Mouse (Mus musculus): ENCODE results near the gene Unc79. TPM values are rescaled to one million over a fixed set of nuclear protein-coding genes. Genes with fewer than 3 reads are reported as not detected.

Unc79 gene
- total and polyA plus RNA-seq, 3 experiments: 0.33 TPM; not detected in 2

DNA sequence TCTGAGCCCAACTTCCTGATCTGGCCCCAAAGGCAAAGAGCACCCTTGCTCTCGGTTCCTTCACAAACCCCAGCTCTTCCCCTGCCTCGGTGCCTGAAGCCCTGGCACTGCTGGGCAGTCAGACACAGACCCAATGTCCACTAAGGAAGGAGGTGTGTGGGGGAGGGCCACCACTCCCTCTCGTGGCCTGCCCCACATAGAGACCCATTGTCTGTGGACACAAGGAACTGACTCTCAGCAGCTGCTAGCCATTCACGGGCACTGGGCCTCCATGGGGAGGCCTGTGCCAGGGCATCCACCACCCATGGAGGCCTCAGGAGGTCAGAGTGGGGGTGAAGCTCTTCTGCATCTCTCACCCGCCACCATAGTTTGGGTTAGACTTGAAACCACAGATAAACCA, 262.4 kb downstream of the Unc79 start:
- Histone ChIP-seq H3K9me3 (replicated peaks) (peaks cover 95% of the 10 kb centered on the region), H3K36me3 (replicated peaks) (no peaks in the 10 kb centered on the region), H3K27me3 (ENCODE audit: insufficient read depth, low read length) (no peaks in the 10 kb centered on the region), H3K4me3 (ENCODE audit: low read depth, low read length) (no peak overlapping the region), H3K4me1 (ENCODE audit: insufficient read depth, low read depth, low read length) (no peaks in the 10 kb centered on the region)
- no peak for TF ChIP-seq GATA2 (IDR thresholded peaks at IDR 0.05; ENCODE audit: borderline replicate concordance, low read depth, low read length)
- no peak for TF ChIP-seq CTCF (IDR thresholded peaks at IDR 0.05; ENCODE audit: low read depth, low read length)
- no peak for TF ChIP-seq GATA1 (IDR thresholded peaks at IDR 0.05; ENCODE audit: borderline replicate concordance, low read length)
- no peak for TF ChIP-seq POLR2AphosphoS5 (IDR thresholded peaks at IDR 0.05; ENCODE audit: insufficient replicate concordance, low read depth, low read length)
- TF ChIP-seq TAL1 (conservative IDR thresholded peaks at IDR 0.05; ENCODE audit: low read depth, low read length): no peak
- ATAC-seq (ENCODE audit: extremely low read depth, insufficient number of reproducible peaks, low FRiP score, poor library complexity, severe bottlenecking) (no peak), DNase-seq (ENCODE audit: low spot score) (no peak)

DNA sequence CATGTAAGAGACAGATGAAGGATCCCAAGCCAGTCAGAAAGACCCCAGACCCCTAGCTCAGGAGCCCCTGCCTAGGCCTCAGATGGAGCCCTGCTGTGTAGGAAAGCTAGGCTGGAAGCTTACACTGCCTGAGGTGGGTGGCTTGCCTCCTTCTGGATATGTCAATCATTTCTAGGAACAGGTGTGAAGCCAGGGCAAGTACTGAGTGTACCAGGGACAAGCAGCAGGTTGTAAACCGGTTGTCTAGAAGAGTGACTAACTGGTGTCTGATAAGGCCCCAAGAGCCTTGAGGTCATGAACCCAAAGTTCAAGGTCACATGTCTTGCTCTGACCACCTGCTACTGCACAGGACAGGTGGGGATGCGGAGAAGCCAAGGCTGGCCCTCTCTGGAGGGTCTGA, 264.9 kb downstream of the Unc79 start:
- TF ChIP-seq POLR2AphosphoS5 (IDR thresholded peaks at IDR 0.05; ENCODE audit: insufficient replicate concordance, low read depth, low read length) (no peak), GATA1 (IDR thresholded peaks at IDR 0.05; ENCODE audit: borderline replicate concordance, low read length) (no peak), CTCF (IDR thresholded peaks at IDR 0.05; ENCODE audit: low read depth, low read length) (no peak), GATA2 (IDR thresholded peaks at IDR 0.05; ENCODE audit: borderline replicate concordance, low read depth, low read length) (no peak), TAL1 (conservative IDR thresholded peaks at IDR 0.05; ENCODE audit: low read depth, low read length) (no peak)
- no peak overlapping the region for H3K4me3 ChIP-seq (ENCODE audit: low read depth, low read length)
- ATAC-seq (ENCODE audit: extremely low read depth, insufficient number of reproducible peaks, low FRiP score, poor library complexity, severe bottlenecking): no peak

DNA sequence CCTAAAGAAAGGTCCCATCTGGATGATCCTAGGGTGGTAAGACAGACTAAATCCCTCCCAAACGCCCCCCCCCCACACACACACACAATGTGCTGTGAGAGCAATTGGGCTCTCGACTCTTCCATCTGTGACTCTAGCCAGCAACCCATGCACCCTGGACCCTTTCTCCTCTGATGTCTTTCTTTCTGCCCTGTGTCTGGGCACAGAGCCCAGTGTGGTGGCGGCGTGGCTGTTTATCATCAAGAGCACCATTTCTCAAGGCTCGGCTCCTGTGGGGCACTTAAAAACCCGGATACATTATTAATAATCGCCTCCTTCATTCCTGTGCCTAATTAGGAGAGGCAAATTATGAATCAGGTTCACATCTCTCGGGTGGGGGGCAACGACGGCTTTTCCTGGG, 265.6 kb downstream of the Unc79 start:
- TF ChIP-seq GATA1 (IDR thresholded peaks at IDR 0.05; ENCODE audit: borderline replicate concordance, low read length): no peak
- no peak for TF ChIP-seq CTCF (IDR thresholded peaks at IDR 0.05; ENCODE audit: low read depth, low read length)
- no peak for TF ChIP-seq GATA2 (IDR thresholded peaks at IDR 0.05; ENCODE audit: borderline replicate concordance, low read depth, low read length)
- no peak for TF ChIP-seq TAL1 (conservative IDR thresholded peaks at IDR 0.05; ENCODE audit: low read depth, low read length)
- no peak for TF ChIP-seq POLR2AphosphoS5 (IDR thresholded peaks at IDR 0.05; ENCODE audit: insufficient replicate concordance, low read depth, low read length)
- no peaks in the 10 kb centered on the region for H3K27me3 ChIP-seq (ENCODE audit: insufficient read depth, low read length)
- H3K4me3 ChIP-seq (ENCODE audit: low read depth, low read length): no peak overlapping the region
- H3K4me1 ChIP-seq (ENCODE audit: insufficient read depth, low read depth, low read length): no peaks in the 10 kb centered on the region
- DNase-seq (ENCODE audit: low spot score): no peak
- ATAC-seq (ENCODE audit: extremely low read depth, insufficient number of reproducible peaks, low FRiP score, poor library complexity, severe bottlenecking): no peak
- no peaks in the 10 kb centered on the region for H3K36me3 ChIP-seq (replicated peaks)
- peaks cover 94% of the 10 kb centered on the region for H3K9me3 ChIP-seq (replicated peaks)

More for the DNA sequence above, 264.9 kb downstream of the Unc79 start:
- Histone ChIP-seq H3K4me1 (ENCODE audit: insufficient read depth, low read depth, low read length) (no peaks in the 10 kb centered on the region), H3K36me3 (replicated peaks) (no peaks in the 10 kb centered on the region), H3K27me3 (ENCODE audit: insufficient read depth, low read length) (no peaks in the 10 kb centered on the region), H3K9me3 (replicated peaks) (peaks cover 94% of the 10 kb centered on the region)
- DNase-seq (ENCODE audit: low spot score): no peak

DNA sequence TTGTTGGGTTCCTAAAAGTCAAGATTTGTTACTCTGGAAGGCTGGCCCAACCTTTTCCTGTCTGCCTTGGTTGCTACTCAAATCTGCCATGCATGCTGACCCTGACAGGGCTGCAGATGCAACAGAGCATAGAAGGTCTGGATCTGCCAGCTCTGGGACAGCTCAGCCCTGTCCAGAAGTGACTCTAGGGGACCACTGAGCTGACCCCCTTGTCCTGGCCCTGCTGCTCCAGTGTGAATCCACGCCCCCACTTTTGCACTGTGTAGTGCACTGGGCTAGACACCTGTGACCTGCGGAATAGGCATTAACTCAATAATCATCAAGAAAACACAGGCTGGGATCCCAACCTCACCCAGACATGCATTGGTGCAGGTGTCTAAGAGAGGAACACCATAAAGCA, 266.1 kb downstream of the Unc79 start:
- no peak overlapping the region for H3K4me3 ChIP-seq (ENCODE audit: low read depth, low read length)
- DNase-seq (ENCODE audit: low spot score): no peak
- TF ChIP-seq POLR2AphosphoS5 (IDR thresholded peaks at IDR 0.05; ENCODE audit: insufficient replicate concordance, low read depth, low read length): no peak
- no peak for TF ChIP-seq GATA1 (IDR thresholded peaks at IDR 0.05; ENCODE audit: borderline replicate concordance, low read length)
- TF ChIP-seq CTCF (IDR thresholded peaks at IDR 0.05; ENCODE audit: low read depth, low read length): no peak
- TF ChIP-seq TAL1 (conservative IDR thresholded peaks at IDR 0.05; ENCODE audit: low read depth, low read length): no peak
- TF ChIP-seq GATA2 (IDR thresholded peaks at IDR 0.05; ENCODE audit: borderline replicate concordance, low read depth, low read length): no peak
- no peaks in the 10 kb centered on the region for H3K27me3 ChIP-seq (ENCODE audit: insufficient read depth, low read length)
- H3K9me3 ChIP-seq (replicated peaks): peaks cover 94% of the 10 kb centered on the region
- no peak for ATAC-seq (ENCODE audit: extremely low read depth, insufficient number of reproducible peaks, low FRiP score, poor library complexity, severe bottlenecking)
- H3K4me1 ChIP-seq (ENCODE audit: insufficient read depth, low read depth, low read length): no peaks in the 10 kb centered on the region
- no peaks in the 10 kb centered on the region for H3K36me3 ChIP-seq (replicated peaks)

DNA sequence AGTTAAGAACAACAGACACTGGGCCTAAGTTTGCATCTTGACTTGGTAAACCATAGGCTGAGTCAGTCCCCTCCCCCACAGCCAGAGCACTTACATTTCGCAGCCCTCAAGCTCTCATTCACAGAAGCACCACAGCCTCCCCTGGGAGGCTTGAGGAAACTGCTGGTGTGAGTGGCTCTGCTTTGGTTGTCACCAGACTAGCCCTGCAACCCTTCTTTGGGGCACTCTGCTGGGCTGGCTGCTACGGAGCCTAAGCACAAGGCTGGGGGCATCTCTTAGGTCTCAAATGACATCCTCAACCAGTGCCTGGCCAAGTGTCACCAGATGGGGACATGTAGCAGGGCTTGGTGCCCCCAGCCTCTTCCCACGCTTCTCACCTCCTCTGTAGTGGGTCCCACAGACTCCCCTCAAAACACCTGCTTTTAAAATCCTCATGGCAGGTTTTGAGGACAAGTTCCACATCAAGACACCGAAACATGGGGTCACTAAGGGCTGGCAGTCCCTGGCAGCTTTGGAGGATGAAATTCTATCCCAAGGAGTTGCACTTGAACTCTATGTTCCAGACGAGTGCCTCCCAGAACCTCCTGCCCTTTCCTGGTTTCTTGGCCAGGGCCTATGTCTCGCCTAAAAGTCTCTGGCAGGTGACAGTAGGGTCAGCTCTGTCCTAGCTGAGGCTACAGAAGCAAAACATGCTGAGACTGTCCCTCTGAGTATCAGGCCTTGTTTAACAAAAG, 267.4 kb downstream of the Unc79 start:
- TF ChIP-seq GATA2 (IDR thresholded peaks at IDR 0.05; ENCODE audit: borderline replicate concordance, low read depth, low read length): no peak
- TF ChIP-seq GATA1 (IDR thresholded peaks at IDR 0.05; ENCODE audit: borderline replicate concordance, low read length): no peak
- no peak for TF ChIP-seq CTCF (IDR thresholded peaks at IDR 0.05; ENCODE audit: low read depth, low read length)
- no peak for TF ChIP-seq TAL1 (conservative IDR thresholded peaks at IDR 0.05; ENCODE audit: low read depth, low read length)
- no peak for TF ChIP-seq POLR2AphosphoS5 (IDR thresholded peaks at IDR 0.05; ENCODE audit: insufficient replicate concordance, low read depth, low read length)
- Histone ChIP-seq H3K27me3 (ENCODE audit: insufficient read depth, low read length) (no peaks in the 10 kb centered on the region), H3K4me1 (ENCODE audit: insufficient read depth, low read depth, low read length) (no peaks in the 10 kb centered on the region), H3K36me3 (replicated peaks) (no peaks in the 10 kb centered on the region), H3K9me3 (replicated peaks) (peaks cover 91% of the 10 kb centered on the region), H3K4me3 (ENCODE audit: low read depth, low read length) (no peak overlapping the region)
- ATAC-seq (ENCODE audit: extremely low read depth, insufficient number of reproducible peaks, low FRiP score, poor library complexity, severe bottlenecking): no peak
- DNase-seq (ENCODE audit: low spot score): no peak

DNA sequence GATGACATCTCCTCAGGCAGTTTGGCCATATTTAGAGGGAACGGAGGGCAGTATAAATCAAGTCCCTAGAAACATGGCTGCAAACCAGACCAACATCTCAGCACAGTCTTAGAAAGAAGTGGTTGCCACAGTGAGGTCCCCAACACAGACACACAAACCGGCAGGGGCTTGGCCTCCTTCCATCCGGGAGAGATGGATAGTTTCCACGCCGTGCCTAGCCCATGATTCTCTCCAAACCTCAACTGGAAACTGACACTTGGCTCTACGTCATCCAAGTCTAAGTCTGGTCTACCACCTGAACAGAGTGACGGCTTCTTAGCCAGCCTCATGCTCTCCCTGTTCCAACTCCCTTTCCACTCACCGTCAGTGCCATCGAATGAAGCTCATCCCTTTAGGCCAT, 275.0 kb downstream of the Unc79 start:
- TF ChIP-seq GATA1 (IDR thresholded peaks at IDR 0.05; ENCODE audit: borderline replicate concordance, low read length) (no peak), CTCF (IDR thresholded peaks at IDR 0.05; ENCODE audit: low read depth, low read length) (no peak), TAL1 (conservative IDR thresholded peaks at IDR 0.05; ENCODE audit: low read depth, low read length) (no peak), GATA2 (IDR thresholded peaks at IDR 0.05; ENCODE audit: borderline replicate concordance, low read depth, low read length) (no peak)

More for the DNA sequence above, 275.0 kb downstream of the Unc79 start:
- ATAC-seq (ENCODE audit: extremely low read depth, insufficient number of reproducible peaks, low FRiP score, poor library complexity, severe bottlenecking): no peak
- H3K27me3 ChIP-seq (ENCODE audit: insufficient read depth, low read length): no peaks in the 10 kb centered on the region
- no peaks in the 10 kb centered on the region for H3K4me1 ChIP-seq (ENCODE audit: insufficient read depth, low read depth, low read length)
- peaks cover 89% of the 10 kb centered on the region for H3K9me3 ChIP-seq (replicated peaks)
- H3K4me3 ChIP-seq (ENCODE audit: low read depth, low read length): no peak overlapping the region
- DNase-seq (ENCODE audit: low spot score): no peak
- no peaks in the 10 kb centered on the region for H3K36me3 ChIP-seq (replicated peaks)
